Mouse (Mus musculus): Measurements from ENCODE around the gene Rtf2.

Gene Rtf2

GRCm38 (mm10) chr2:172437371-172437952 lies 2.9 kb upstream of the Rtf2 start:
- DNase-seq (ENCODE audit: low spot score): no peak

GRCm38 (mm10) chr2:172440640-172441005 lies 267 bp downstream of the Rtf2 start:
- no peak for DNase-seq (ENCODE audit: low spot score)

- no peak for DNase-seq (ENCODE audit: low spot score)
Observed at GRCm38 (mm10) chr2:172441176-172441575, 820 bp downstream of the Rtf2 start.

GRCm38 (mm10) chr2:172445617-172446016 lies 5.3 kb downstream of the Rtf2 start:
- DNase-seq (ENCODE audit: low spot score): no peak

GRCm38 (mm10) chr2:172447317-172447716 lies 7.0 kb downstream of the Rtf2 start:
- no peak for DNase-seq (ENCODE audit: low spot score)

- DNase-seq (ENCODE audit: low spot score): no peak
Observed at GRCm38 (mm10) chr2:172448329-172448728, 8.0 kb downstream of the Rtf2 start.

GRCm38 (mm10) chr2:172450640-172451039 lies 10.3 kb downstream of the Rtf2 start:
- no peak for DNase-seq (ENCODE audit: low spot score)

- no peak for DNase-seq (ENCODE audit: low spot score)
Observed at GRCm38 (mm10) chr2:172452031-172452430, 11.7 kb downstream of the Rtf2 start.

- DNase-seq (ENCODE audit: low spot score): no peak
Observed at GRCm38 (mm10) chr2:172452458-172452857, 12.1 kb downstream of the Rtf2 start.

GRCm38 (mm10) chr2:172458496-172458895 lies 18.1 kb downstream of the Rtf2 start, which contains the start of gene Gcnt7:
Gene Gcnt7 (minus strand): TSS chr2:172458596.
- no peak for DNase-seq (ENCODE audit: low spot score)

- no peak for DNase-seq (ENCODE audit: low spot score)
Observed at GRCm38 (mm10) chr2:172460647-172461046, 20.3 kb downstream of the Rtf2 start.

GRCm38 (mm10) chr2:172462813-172463212 lies 22.5 kb downstream of the Rtf2 start:
- DNase-seq (ENCODE audit: low spot score): no peak

GRCm38 (mm10) chr2:172466427-172467132 lies 26.2 kb downstream of the Rtf2 start:
- no peak for DNase-seq (ENCODE audit: low spot score)

- DNase-seq (ENCODE audit: low spot score): no peak
Observed at GRCm38 (mm10) chr2:172467206-172467605, 26.9 kb downstream of the Rtf2 start.

- no peak for DNase-seq (ENCODE audit: low spot score)
Observed at GRCm38 (mm10) chr2:172468346-172468819, 28.0 kb downstream of the Rtf2 start.

GRCm38 (mm10) chr2:172472318-172472717 lies 32.0 kb downstream of the Rtf2 start, which contains the start of gene Fam209:
Gene Fam209 (plus strand): TSS chr2:172472520.
- DNase-seq (ENCODE audit: low spot score): no peak

- DNase-seq (ENCODE audit: low spot score): no peak
Observed at GRCm38 (mm10) chr2:172473591-172473990, 33.2 kb downstream of the Rtf2 start.

GRCm38 (mm10) chr2:172474970-172475369 lies 34.6 kb downstream of the Rtf2 start:
- no peak for DNase-seq (ENCODE audit: low spot score)

GRCm38 (mm10) chr2:172476707-172477260 lies 36.4 kb downstream of the Rtf2 start:
- no peak for DNase-seq (ENCODE audit: low spot score)

- no peak for DNase-seq (ENCODE audit: low spot score)
Observed at GRCm38 (mm10) chr2:172477350-172477749, 37.0 kb downstream of the Rtf2 start.

- DNase-seq (ENCODE audit: low spot score): peak; percentile 38
Observed at GRCm38 (mm10) chr2:172477860-172478259, 37.5 kb downstream of the Rtf2 start.

GRCm38 (mm10) chr2:172480296-172480695 lies 39.9 kb downstream of the Rtf2 start:
- DNase-seq (ENCODE audit: low spot score): no peak

- DNase-seq (ENCODE audit: low spot score): no peak
Observed at GRCm38 (mm10) chr2:172481654-172482385, 41.5 kb downstream of the Rtf2 start.
